Mouse (Mus musculus) myocyte (in vitro differentiated cells): ENCODE measurements around the gene Plekha7. TPM values are rescaled to one million over a fixed set of nuclear protein-coding genes. Genes with fewer than 3 reads are reported as not detected.

Experiments used
- H3K27me3 ChIP-seq: one replicate; pipeline ENCODE4 v1.6.1; 2011; ENCODE audit not compliant: control insufficient read depth, insufficient read depth, insufficient read length
- H3K36me3 ChIP-seq: one replicate; pipeline ENCODE4 v1.6.1; 2011; ENCODE audit not compliant: control insufficient read depth, insufficient read depth
- H3K4me2 ChIP-seq: one replicate; pipeline ENCODE4 v1.6.1; 2011; ENCODE audit warnings: low read depth, control low read depth
- H3K4me3 ChIP-seq: one replicate; pipeline ENCODE4 v1.5.1; 2011; ENCODE audit warnings: mild to moderate bottlenecking, control low read depth, moderate library complexity
- H3K79me2 ChIP-seq: one replicate; pipeline ENCODE4 v1.6.1; 2011; ENCODE audit not compliant: control insufficient read depth, insufficient read depth
- H3ac ChIP-seq: one replicate; pipeline ENCODE4 v1.6.1; 2011; ENCODE audit not compliant: control insufficient read depth, insufficient read length
- CEBPB ChIP-seq: IDR thresholded peaks from 2 replicates; pipeline ENCODE4 v1.6.1; 2011; ENCODE audit warnings: mild to moderate bottlenecking, moderate library complexity; ENCODE audit not compliant: poor library complexity, insufficient read depth, severe bottlenecking
- E2F4 ChIP-seq: IDR thresholded peaks from one replicate; pipeline ENCODE4 v1.6.1; 2011; ENCODE audit warnings: mild to moderate bottlenecking, control low read depth, moderate library complexity; ENCODE audit not compliant: insufficient read depth
- MAX ChIP-seq: IDR thresholded peaks from one replicate; pipeline ENCODE4 v1.6.1; 2011; ENCODE audit warnings: low read depth, mild to moderate bottlenecking, control low read depth
- MYOD1 ChIP-seq, 3 experiments: IDR thresholded peaks; one replicate each; pipeline ENCODE4 v1.6.1; 2011; ENCODE audit warnings: control low read depth in 2 of 3, low read depth in 2 of 3, mild to moderate bottlenecking in 2 of 3, moderate library complexity in 1 of 3; ENCODE audit not compliant: insufficient read length in 2 of 3, control insufficient read depth in 1 of 3
- MYOG ChIP-seq, 3 experiments: IDR thresholded peaks; one replicate each; pipeline ENCODE4 v1.6.1; 2011; ENCODE audit warnings: control low read depth in 2 of 3, low read depth in 2 of 3, mild to moderate bottlenecking in 2 of 3; ENCODE audit not compliant: insufficient read length in 2 of 3, control insufficient read depth in 1 of 3, insufficient read depth in 1 of 3
- POLR2A ChIP-seq: IDR thresholded peaks from one replicate; pipeline ENCODE4 v1.6.1; 2011; ENCODE audit warnings: low read depth, mild to moderate bottlenecking, control low read depth, moderate library complexity; ENCODE audit not compliant: insufficient read length
- POLR2AphosphoS2 ChIP-seq: IDR thresholded peaks from one replicate; pipeline ENCODE4 v1.6.1; 2011; ENCODE audit warnings: low read depth, control low read depth; ENCODE audit not compliant: insufficient read length
- REST ChIP-seq: IDR thresholded peaks from one replicate; pipeline ENCODE4 v1.6.1; 2011; ENCODE audit warnings: mild to moderate bottlenecking, control low read depth, moderate library complexity; ENCODE audit not compliant: insufficient read depth, insufficient read length
- SRF ChIP-seq: IDR thresholded peaks from one replicate; pipeline ENCODE4 v1.6.1; 2011; ENCODE audit warnings: low read depth; ENCODE audit not compliant: control insufficient read depth, insufficient read length
- TCF12 ChIP-seq: IDR thresholded peaks from one replicate; pipeline ENCODE4 v1.6.1; 2011; ENCODE audit warnings: mild to moderate bottlenecking, control low read depth; ENCODE audit not compliant: poor library complexity, insufficient read depth, severe bottlenecking
- TCF3 ChIP-seq: IDR thresholded peaks from one replicate; pipeline ENCODE4 v1.6.1; 2011; ENCODE audit warnings: low read depth, control low read depth; ENCODE audit not compliant: insufficient read length
- USF1 ChIP-seq: IDR thresholded peaks from one replicate; pipeline ENCODE4 v1.6.1; 2011; ENCODE audit warnings: low read depth, mild to moderate bottlenecking, control low read depth, moderate library complexity
- polyA plus RNA-seq: library from polyadenylated mRNA; unstranded; fragments of >200 nt; fragmentation: generic; extraction: Trizol; gene quantifications from one replicate; pipeline ENCODE4 v1.2.1, GENCODE M21; 2012; ENCODE audit warnings: missing spikeins

The Plekha7 gene
- polyA plus RNA-seq, 1 experiment, result 2.6 TPM

- Histone ChIP-seq H3K4me3 (no peak overlapping the region), H3K27me3 (peaks cover 23% of the 10 kb centered on the region), H3K36me3 (no peaks in the 10 kb centered on the region), H3ac (no peak overlapping the region), H3K4me2 (no peak overlapping the region), H3K79me2 (no peaks in the 10 kb centered on the region)
- TF ChIP-seq CEBPB (no peak), TCF3 (no peak), REST (no peak), E2F4 (no peak), POLR2AphosphoS2 (no peak), POLR2A (no peak), MYOG (IDR thresholded peaks at IDR 0.05; ENCODE audit: control insufficient read depth in 1 of 3, insufficient read depth in 1 of 3, insufficient read length in 2 of 3, low read depth in 2 of 3) (no peak), MAX (no peak), USF1 (no peak), SRF (no peak), TCF12 (no peak), MYOD1 (IDR thresholded peaks at IDR 0.05; ENCODE audit: control insufficient read depth in 1 of 3, insufficient read length in 2 of 3, low read depth in 2 of 3) (no peak)
These were observed 44.9 kb downstream of the Plekha7 start for GRCm38 (mm10) chr7:116263281-116263680.

- Histone ChIP-seq H3K4me2 (no peak overlapping the region), H3K4me3 (no peak overlapping the region), H3K79me2 (no peaks in the 10 kb centered on the region), H3K27me3 (peaks cover 21% of the 10 kb centered on the region), H3ac (no peak overlapping the region), H3K36me3 (no peaks in the 10 kb centered on the region)
- TF ChIP-seq TCF12 (no peak), MAX (no peak), MYOD1 (IDR thresholded peaks at IDR 0.05; ENCODE audit: control insufficient read depth in 1 of 3, insufficient read length in 2 of 3, low read depth in 2 of 3) (no peak), POLR2A (no peak), REST (no peak)
These were observed 45.7 kb downstream of the Plekha7 start for GRCm38 (mm10) chr7:116262508-116262907.

- peaks cover 20% of the 10 kb centered on the region for H3K27me3 ChIP-seq
- no peak overlapping the region for H3K4me3 ChIP-seq
- no peak overlapping the region for H3K4me2 ChIP-seq
- no peaks in the 10 kb centered on the region for H3K79me2 ChIP-seq
- no peak overlapping the region for H3ac ChIP-seq
- TF ChIP-seq E2F4 (no peak), POLR2A (no peak), TCF3 (no peak), POLR2AphosphoS2 (no peak), MYOD1 (IDR thresholded peaks at IDR 0.05; ENCODE audit: control insufficient read depth in 1 of 3, insufficient read length in 2 of 3, low read depth in 2 of 3) (no peak), REST (no peak), CEBPB (no peak), MAX (no peak), SRF (no peak), TCF12 (no peak), MYOG (IDR thresholded peaks at IDR 0.05; ENCODE audit: control insufficient read depth in 1 of 3, insufficient read depth in 1 of 3, insufficient read length in 2 of 3, low read depth in 2 of 3) (no peak), USF1 (no peak)
- no peaks in the 10 kb centered on the region for H3K36me3 ChIP-seq
These were observed 46.1 kb downstream of the Plekha7 start for GRCm38 (mm10) chr7:116262101-116262500.

GRCm38 (mm10) chr7:116260826-116261615 is 47.2 kb downstream of the Plekha7 start:
- TF ChIP-seq CEBPB (no peak), REST (no peak), TCF12 (no peak)
- no peak overlapping the region for H3K4me2 ChIP-seq
- no peaks in the 10 kb centered on the region for H3K79me2 ChIP-seq
- no peak overlapping the region for H3ac ChIP-seq
- H3K27me3 ChIP-seq, result peaks cover 22% of the 10 kb centered on the region
- H3K36me3 ChIP-seq, result no peaks in the 10 kb centered on the region
- H3K4me3 ChIP-seq, result no peak overlapping the region

GRCm38 (mm10) chr7:116258464-116259185 is 49.6 kb downstream of the Plekha7 start:
- no peak overlapping the region for H3ac ChIP-seq
- no peaks in the 10 kb centered on the region for H3K36me3 ChIP-seq
- no peak for TF ChIP-seq TCF3
- TF ChIP-seq MYOG (IDR thresholded peaks at IDR 0.05; ENCODE audit: control insufficient read depth in 1 of 3, insufficient read depth in 1 of 3, insufficient read length in 2 of 3, low read depth in 2 of 3), result no peak
- no peak for TF ChIP-seq REST
- no peak for TF ChIP-seq MAX
- no peak for TF ChIP-seq POLR2A
- no peak for TF ChIP-seq E2F4
- no peak for TF ChIP-seq TCF12
- TF ChIP-seq USF1, result no peak
- TF ChIP-seq MYOD1 (IDR thresholded peaks at IDR 0.05; ENCODE audit: control insufficient read depth in 1 of 3, insufficient read length in 2 of 3, low read depth in 2 of 3), result no peak
- no peak for TF ChIP-seq SRF
- no peak for TF ChIP-seq POLR2AphosphoS2
- TF ChIP-seq CEBPB, result no peak
- H3K4me2 ChIP-seq, result no peak overlapping the region
- no peak overlapping the region for H3K4me3 ChIP-seq
- no peaks in the 10 kb centered on the region for H3K79me2 ChIP-seq
- H3K27me3 ChIP-seq, result peaks cover 13% of the 10 kb centered on the region
